Mouse (Mus musculus): ENCODE measurements at regions not wholly inside any gene's neighbourhood (a gene's known extent, or its start where the extent isn't known, plus 50 kb on each side); places are given as distances from the start of the nearest gene placed in this dataset.

DNA sequence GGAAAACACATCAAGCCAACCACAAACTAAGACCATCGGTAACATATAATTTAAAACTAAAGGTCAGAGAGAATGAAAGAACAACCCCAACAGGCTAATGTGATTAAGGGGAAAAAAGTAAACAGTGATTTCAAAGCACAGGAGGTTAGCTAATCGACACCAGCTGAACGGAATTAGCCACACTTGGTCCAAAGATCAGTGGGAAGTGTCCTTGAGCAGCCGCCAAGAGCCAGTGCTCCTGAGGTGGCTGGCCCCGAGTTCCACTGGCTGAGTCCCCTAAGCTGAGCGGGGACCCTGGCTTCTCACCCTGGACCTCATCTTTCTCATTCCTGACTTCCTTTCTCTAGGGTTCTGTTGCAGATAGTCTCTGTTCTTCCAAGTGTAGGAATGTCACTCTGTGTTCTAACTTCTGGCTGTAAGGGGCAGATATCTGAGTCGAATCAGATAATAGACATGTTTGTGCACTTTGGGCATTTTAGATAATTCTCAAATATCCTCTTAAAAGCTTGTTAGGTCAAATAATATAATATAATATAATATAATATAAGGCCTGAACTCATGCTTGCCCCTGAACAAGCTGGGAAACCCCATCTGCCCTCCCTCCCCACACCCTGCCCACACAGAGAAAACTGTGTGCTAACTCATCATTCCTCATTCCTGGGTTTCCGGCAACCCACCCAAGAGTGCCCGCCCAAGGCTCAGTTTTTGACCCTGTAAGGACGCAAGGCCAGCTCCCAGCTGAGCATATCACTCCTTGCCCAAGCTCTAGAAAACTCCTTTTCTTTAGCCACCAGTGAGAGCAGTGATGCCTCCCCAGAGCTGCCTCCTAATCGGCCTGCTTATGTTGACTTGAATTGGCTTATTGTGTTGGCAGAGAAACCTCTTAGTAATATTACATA is 137.3 kb upstream of the Krr1 start:
- H3K4me1 ChIP-seq (ENCODE audit: control insufficient read depth, insufficient read depth, low read length), result peaks cover 20% of the 10 kb centered on the region
- H3K27ac ChIP-seq (replicated peaks; ENCODE audit: low read depth, low read length), result no peak overlapping the region; the same call in 1 of the 2 replicates
- H3K4me3 ChIP-seq (ENCODE audit: low read depth, low read length), result no peak overlapping the region
- 18% methylated on average over 11 of the region's 11 CpGs for WGBS
- ATAC-seq (ENCODE audit: low read depth), result 0 out of 2 replicates have a peak, but pooled peaks have one; percentile 44
- peak; percentile 63 for DNase-seq (ENCODE audit: low spot score)
- no peaks in the 10 kb centered on the region for H3K36me3 ChIP-seq (ENCODE audit: control insufficient read depth, insufficient read depth, low read length)
- no peak overlapping the region for H3K4me2 ChIP-seq (ENCODE audit: low read depth, low read length)
- no peaks in the 10 kb centered on the region for H3K9me3 ChIP-seq (ENCODE audit: control insufficient read depth, low read length)
- H3K27me3 ChIP-seq (replicated peaks; ENCODE audit: control insufficient read depth, insufficient read depth, low read length), result no peaks in the 10 kb centered on the region
- H3K9ac ChIP-seq (ENCODE audit: low read depth, low read length), result no peak overlapping the region

DNA sequence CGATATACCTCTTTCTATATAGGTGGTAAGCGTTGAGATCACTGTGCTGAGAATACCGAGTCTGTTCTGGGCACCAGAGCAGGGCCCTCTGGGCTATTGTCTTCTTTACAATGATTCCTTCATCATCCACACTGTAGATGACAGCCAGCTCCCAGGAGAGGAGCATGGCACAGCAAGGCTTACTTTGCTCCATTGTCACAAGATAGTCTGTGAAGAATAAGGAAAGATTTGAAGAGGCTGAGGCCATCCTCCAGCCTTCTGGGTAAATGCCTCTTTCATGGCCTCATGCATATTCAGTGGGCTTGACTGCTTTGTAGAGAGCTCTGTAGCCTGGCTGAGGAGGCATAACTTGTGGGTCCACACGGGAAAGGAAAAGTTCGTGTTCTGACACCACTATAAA is 136.3 kb upstream of the Krr1 start:
- no peaks in the 10 kb centered on the region for H3K27me3 ChIP-seq (replicated peaks; ENCODE audit: control insufficient read depth, insufficient read depth, low read length)

DNA sequence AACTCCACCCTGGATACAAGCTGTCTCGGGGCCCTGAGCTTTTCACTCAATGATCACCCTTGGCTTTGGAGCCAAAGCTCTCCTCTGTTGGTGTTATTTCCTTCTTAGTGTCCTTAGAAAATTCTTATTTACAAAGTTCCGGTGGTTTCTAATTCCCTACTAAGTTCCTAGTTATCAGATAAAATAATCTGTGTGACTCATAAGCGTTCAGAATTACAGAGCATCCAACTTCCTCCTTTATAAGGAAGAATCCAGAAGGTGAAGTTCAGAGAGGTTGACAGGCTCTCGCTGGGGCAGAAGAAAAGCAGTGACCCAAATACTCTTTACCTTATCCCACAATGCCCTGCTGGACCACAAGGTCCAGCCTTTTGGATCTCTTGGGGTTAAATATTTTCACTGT is 135.7 kb upstream of the Krr1 start:
- no peak overlapping the region for H3K4me3 ChIP-seq (ENCODE audit: low read depth, low read length)
- ATAC-seq (ENCODE audit: low read depth) (no peak), DNase-seq (ENCODE audit: low spot score) (no peak)
- WGBS, result 81% methylated on average over 4 of the region's 4 CpGs
- H3K27me3 ChIP-seq (replicated peaks; ENCODE audit: control insufficient read depth, insufficient read depth, low read length), result no peaks in the 10 kb centered on the region
- no peak overlapping the region for H3K4me2 ChIP-seq (ENCODE audit: low read depth, low read length)
- H3K36me3 ChIP-seq (ENCODE audit: control insufficient read depth, insufficient read depth, low read length), result no peaks in the 10 kb centered on the region
- H3K9ac ChIP-seq (ENCODE audit: low read depth, low read length), result no peak overlapping the region
- no peak overlapping the region for H3K27ac ChIP-seq (replicated peaks; ENCODE audit: low read depth, low read length)
- no peaks in the 10 kb centered on the region for H3K9me3 ChIP-seq (ENCODE audit: control insufficient read depth, low read length)
- H3K4me1 ChIP-seq (ENCODE audit: control insufficient read depth, insufficient read depth, low read length), result peaks cover 20% of the 10 kb centered on the region

More for the DNA sequence above, 136.3 kb upstream of the Krr1 start:
- Histone ChIP-seq H3K9ac (ENCODE audit: low read depth, low read length) (no peak overlapping the region), H3K4me2 (ENCODE audit: low read depth, low read length) (no peak overlapping the region), H3K9me3 (ENCODE audit: control insufficient read depth, low read length) (no peaks in the 10 kb centered on the region), H3K27ac (replicated peaks; ENCODE audit: low read depth, low read length) (no peak overlapping the region), H3K4me3 (ENCODE audit: low read depth, low read length) (no peak overlapping the region), H3K36me3 (ENCODE audit: control insufficient read depth, insufficient read depth, low read length) (no peaks in the 10 kb centered on the region), H3K4me1 (ENCODE audit: control insufficient read depth, insufficient read depth, low read length) (peaks cover 20% of the 10 kb centered on the region)
- WGBS, result 52% methylated on average over 5 of the region's 5 CpGs
- DNase-seq (ENCODE audit: low spot score) (no peak), ATAC-seq (ENCODE audit: low read depth) (no peak)

DNA sequence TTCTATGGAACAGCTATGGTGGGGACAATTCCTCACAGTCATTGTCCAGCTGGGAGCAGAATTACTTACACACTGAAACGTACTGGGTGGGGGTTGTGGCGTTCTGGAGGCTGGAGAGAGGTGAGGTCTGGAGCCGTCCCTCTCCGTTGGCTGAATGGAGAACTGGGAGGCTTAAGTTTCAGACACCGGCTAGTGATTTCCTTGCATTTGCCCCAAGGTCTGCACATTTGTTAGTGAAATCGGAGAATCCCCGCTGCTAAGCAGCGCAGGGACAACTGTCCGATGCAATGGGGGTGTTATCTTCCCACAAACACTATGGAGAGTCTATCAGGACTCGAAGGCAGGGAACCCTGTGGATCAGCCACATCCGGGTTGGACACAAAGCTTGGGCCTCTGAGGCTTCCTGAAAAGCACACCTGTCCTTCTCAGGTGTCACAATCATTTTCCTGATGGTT is 130.1 kb upstream of the Krr1 start:
- Histone ChIP-seq H3K36me3 (ENCODE audit: control insufficient read depth, insufficient read depth, low read length) (no peaks in the 10 kb centered on the region), H3K4me3 (ENCODE audit: low read depth, low read length) (no peak overlapping the region), H3K4me2 (ENCODE audit: low read depth, low read length) (peak overlapping the region; percentile 30), H3K27ac (replicated peaks; ENCODE audit: low read depth, low read length) (peak overlapping the region; percentile 48; the same call in 1 of the 2 replicates), H3K9me3 (ENCODE audit: control insufficient read depth, low read length) (no peaks in the 10 kb centered on the region), H3K4me1 (ENCODE audit: control insufficient read depth, insufficient read depth, low read length) (peaks cover 15% of the 10 kb centered on the region), H3K9ac (ENCODE audit: low read depth, low read length) (no peak overlapping the region), H3K27me3 (replicated peaks; ENCODE audit: control insufficient read depth, insufficient read depth, low read length) (no peaks in the 10 kb centered on the region)
- DNase-seq (ENCODE audit: low spot score), result peak; percentile 76
- 13% methylated on average over 11 of the region's 11 CpGs for WGBS
- peak; percentile 80 for ATAC-seq (ENCODE audit: low read depth)

DNA sequence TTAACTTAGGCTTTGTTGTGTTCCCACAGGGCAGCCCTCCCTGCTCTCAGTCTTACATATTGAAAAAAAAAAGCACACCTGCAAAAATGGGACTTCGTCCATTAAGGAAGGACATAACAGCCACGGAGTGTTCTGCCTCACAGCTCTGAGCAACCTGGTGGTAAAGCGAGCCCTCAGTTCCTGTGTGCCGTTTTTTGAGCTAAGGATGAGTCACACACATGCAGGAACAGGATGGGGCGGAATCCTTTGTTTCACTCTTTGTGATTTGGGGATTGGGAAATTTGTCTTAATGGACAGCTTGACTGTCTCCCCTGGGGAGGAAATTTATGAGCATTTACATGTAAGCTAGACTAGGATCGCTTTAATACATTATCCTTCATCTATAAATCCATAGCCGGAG is 129.6 kb upstream of the Krr1 start:
- H3K9me3 ChIP-seq (ENCODE audit: control insufficient read depth, low read length), result no peaks in the 10 kb centered on the region
- H3K4me2 ChIP-seq (ENCODE audit: low read depth, low read length), result no peak overlapping the region
- DNase-seq (ENCODE audit: low spot score) (peak; percentile 82), ATAC-seq (ENCODE audit: low read depth) (peak; percentile 79)
- no peaks in the 10 kb centered on the region for H3K27me3 ChIP-seq (replicated peaks; ENCODE audit: control insufficient read depth, insufficient read depth, low read length)
- H3K36me3 ChIP-seq (ENCODE audit: control insufficient read depth, insufficient read depth, low read length), result no peaks in the 10 kb centered on the region
- H3K4me3 ChIP-seq (ENCODE audit: low read depth, low read length), result no peak overlapping the region
- H3K9ac ChIP-seq (ENCODE audit: low read depth, low read length), result no peak overlapping the region
- peaks cover 15% of the 10 kb centered on the region for H3K4me1 ChIP-seq (ENCODE audit: control insufficient read depth, insufficient read depth, low read length)
- peak overlapping the region; percentile 28; the same call in 1 of the 2 replicates for H3K27ac ChIP-seq (replicated peaks; ENCODE audit: low read depth, low read length)
- 47% methylated on average over 7 of the region's 7 CpGs for WGBS

DNA sequence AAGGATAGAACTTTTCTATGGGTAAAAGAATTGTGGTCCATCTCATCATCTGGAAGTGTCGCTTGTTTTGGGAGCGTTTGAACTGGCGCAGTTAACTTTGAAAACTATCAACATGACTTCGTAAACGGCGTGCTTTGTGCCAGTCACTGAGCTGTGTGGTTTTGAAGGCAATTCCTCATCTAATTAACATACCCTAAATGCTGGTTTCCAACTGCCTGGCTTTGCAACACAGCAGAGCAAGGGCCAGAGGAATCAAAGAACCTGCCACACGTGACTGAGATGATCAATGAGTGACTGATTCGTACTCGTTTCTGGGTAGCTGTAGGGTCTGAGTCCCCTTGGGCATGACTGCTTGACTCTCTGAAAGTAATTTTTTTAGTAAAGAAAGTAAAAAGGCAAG is 129.2 kb upstream of the Krr1 start:
- no peak overlapping the region for H3K4me3 ChIP-seq (ENCODE audit: low read depth, low read length)
- no peak overlapping the region for H3K9ac ChIP-seq (ENCODE audit: low read depth, low read length)
- 0 out of 2 replicates have a peak, but pooled peaks cover 2% of the 10 kb centered on the region for H3K9me3 ChIP-seq (ENCODE audit: control insufficient read depth, low read length)
- peak overlapping the region; percentile 28; the same call in 1 of the 2 replicates for H3K27ac ChIP-seq (replicated peaks; ENCODE audit: low read depth, low read length)
- no peak for ATAC-seq (ENCODE audit: low read depth)
- no peaks in the 10 kb centered on the region for H3K27me3 ChIP-seq (replicated peaks; ENCODE audit: control insufficient read depth, insufficient read depth, low read length)
- H3K4me1 ChIP-seq (ENCODE audit: control insufficient read depth, insufficient read depth, low read length), result peaks cover 15% of the 10 kb centered on the region
- H3K36me3 ChIP-seq (ENCODE audit: control insufficient read depth, insufficient read depth, low read length), result no peaks in the 10 kb centered on the region
- no peak for DNase-seq (ENCODE audit: low spot score)
- no peak overlapping the region for H3K4me2 ChIP-seq (ENCODE audit: low read depth, low read length)
- 59% methylated on average over 9 of the region's 9 CpGs for WGBS

DNA sequence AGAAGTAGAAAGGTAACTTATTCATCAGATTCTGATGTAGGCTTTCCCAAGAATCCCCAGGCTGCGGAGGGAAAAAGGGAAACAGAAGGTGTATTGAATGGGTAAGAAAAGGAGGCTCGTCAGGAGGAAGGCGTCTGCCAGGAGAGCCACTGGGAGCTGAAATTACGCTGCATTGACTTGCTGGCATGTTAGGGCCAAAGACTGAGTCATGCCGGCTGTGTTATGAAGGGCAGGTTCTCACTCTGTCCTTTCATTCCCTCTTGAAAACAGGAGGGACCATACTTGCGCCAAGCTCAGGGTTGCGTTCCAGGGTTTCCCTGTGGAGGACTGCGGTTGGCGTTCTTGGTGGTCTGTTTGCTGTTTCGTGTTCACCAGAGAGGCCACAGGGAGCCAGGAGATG is 128.3 kb upstream of the Krr1 start:
- Histone ChIP-seq H3K9ac (ENCODE audit: low read depth, low read length) (no peak overlapping the region), H3K27me3 (replicated peaks; ENCODE audit: control insufficient read depth, insufficient read depth, low read length) (no peaks in the 10 kb centered on the region), H3K4me3 (ENCODE audit: low read depth, low read length) (no peak overlapping the region), H3K36me3 (ENCODE audit: control insufficient read depth, insufficient read depth, low read length) (no peaks in the 10 kb centered on the region), H3K4me1 (ENCODE audit: control insufficient read depth, insufficient read depth, low read length) (peaks cover 15% of the 10 kb centered on the region), H3K4me2 (ENCODE audit: low read depth, low read length) (no peak overlapping the region), H3K27ac (replicated peaks; ENCODE audit: low read depth, low read length) (no peak overlapping the region), H3K9me3 (ENCODE audit: control insufficient read depth, low read length) (0 out of 2 replicates have a peak, but pooled peaks cover 7% of the 10 kb centered on the region)
- 89% methylated on average over 10 of the region's 10 CpGs for WGBS
- no peak for ATAC-seq (ENCODE audit: low read depth)
- DNase-seq (ENCODE audit: low spot score), result no peak

DNA sequence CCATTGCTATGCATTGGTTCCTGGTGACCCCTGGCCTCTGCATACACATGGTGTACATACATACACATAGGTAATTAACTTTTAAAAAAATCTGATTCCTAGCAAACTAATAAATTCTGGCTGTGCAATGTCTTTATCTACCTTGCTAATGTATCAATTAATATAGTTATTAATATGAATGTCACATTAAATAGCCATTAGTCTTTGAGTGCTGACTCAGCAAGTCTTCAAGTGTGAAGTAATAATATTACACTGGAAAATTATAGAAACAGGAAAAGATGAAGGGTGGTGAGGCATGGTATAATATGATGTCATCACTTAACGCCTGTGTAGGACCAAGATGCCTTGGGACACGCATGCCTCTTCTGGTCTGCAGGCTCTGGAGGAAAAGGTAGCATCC is 126.5 kb upstream of the Krr1 start:
- H3K27me3 ChIP-seq (replicated peaks; ENCODE audit: control insufficient read depth, insufficient read depth, low read length), result no peaks in the 10 kb centered on the region
- ATAC-seq (ENCODE audit: low read depth) (no peak), DNase-seq (ENCODE audit: low spot score) (no peak)
- no peak overlapping the region for H3K4me3 ChIP-seq (ENCODE audit: low read depth, low read length)
- H3K4me1 ChIP-seq (ENCODE audit: control insufficient read depth, insufficient read depth, low read length), result peaks cover 15% of the 10 kb centered on the region
- no peak overlapping the region for H3K27ac ChIP-seq (replicated peaks; ENCODE audit: low read depth, low read length)
- WGBS, result 100% methylated on average over 2 of the region's 2 CpGs
- H3K36me3 ChIP-seq (ENCODE audit: control insufficient read depth, insufficient read depth, low read length), result no peaks in the 10 kb centered on the region
- H3K9ac ChIP-seq (ENCODE audit: low read depth, low read length), result no peak overlapping the region
- H3K4me2 ChIP-seq (ENCODE audit: low read depth, low read length), result no peak overlapping the region
- 0 out of 2 replicates have a peak, but pooled peaks cover 7% of the 10 kb centered on the region for H3K9me3 ChIP-seq (ENCODE audit: control insufficient read depth, low read length)

All from embryonic facial prominence, embryonic 14.5 days (tissue).